Mouse (Mus musculus): ENCODE data around the gene Prss29. TPM values are rescaled to one million over a fixed set of nuclear protein-coding genes. Genes with fewer than 3 reads are reported as not detected.

Gene Prss29
- not detected in 2 replicates for polyA plus RNA-seq (2015; fragmentation: Nextera tagmentation; extraction: Ambion mirVana)

- 65% methylated on average over 5 of the region's 5 CpGs for WGBS (ENCODE audit: insufficient replicate concordance)
Measured at GRCm38 (mm10) chr17:25318354-25318753, at the start of gene Prss29. Gene Prss29, plus strand, starts transcription at chr17:25318654.

DNA sequence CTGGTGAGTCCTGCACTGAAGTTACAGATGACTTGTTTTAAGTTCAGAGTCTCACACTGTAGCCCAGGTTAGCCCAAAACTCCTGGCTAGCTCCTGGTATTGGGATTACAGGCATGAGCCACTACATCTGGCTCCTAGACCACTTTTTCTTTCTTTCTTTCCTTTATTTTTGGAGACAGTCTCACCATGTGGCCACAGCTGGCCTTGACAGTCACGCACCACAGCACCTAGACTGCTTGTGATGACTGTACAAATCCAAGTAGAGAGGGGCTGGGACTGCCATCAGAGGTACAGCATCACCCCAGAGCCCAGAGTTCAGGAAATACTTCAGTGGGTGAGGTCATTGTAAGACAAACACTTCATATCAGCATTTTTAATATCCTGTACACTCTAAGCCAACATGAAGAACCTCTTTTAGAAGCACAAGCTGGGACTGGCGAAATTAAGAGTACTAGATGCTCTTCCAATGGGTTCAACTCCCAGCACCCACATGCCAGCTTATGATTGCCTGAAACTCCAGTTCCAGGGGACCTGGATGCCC, 47.6 kb upstream of the Prss29 start:
- no peak for DNase-seq
- Histone ChIP-seq H3K27me3 (ENCODE audit: insufficient read depth, low read length) (no peaks in the 10 kb centered on the region), H3K9ac (replicated peaks) (0 out of 2 replicates have a peak overlapping the region, but pooled peaks have one; percentile 31), H3K27ac (ENCODE audit: low read depth) (no peak overlapping the region), H3K4me1 (ENCODE audit: insufficient read depth) (peaks cover 32% of the 10 kb centered on the region), H3K4me2 (ENCODE audit: low read depth, low read length) (peak overlapping the region; percentile 87; the same call in 1 of the 2 replicates), H3K4me3 (ENCODE audit: low read depth, low read length) (peak overlapping the region; percentile 83; the same call in 1 of the 2 replicates), H3K36me3 (replicated peaks; ENCODE audit: insufficient read depth, low read length) (peaks cover 37% of the 10 kb centered on the region), H3K9me3 (ENCODE audit: low read length) (no peaks in the 10 kb centered on the region)
- TF ChIP-seq EP300 (IDR thresholded peaks at IDR 0.05; ENCODE audit: low read depth), result no peak
- TF ChIP-seq CTCF (IDR thresholded peaks at IDR 0.05; ENCODE audit: low read depth), result no peak
- no peak for ATAC-seq
- WGBS (ENCODE audit: insufficient replicate concordance), result 81% methylated on average over 2 of the region's 2 CpGs

More at GRCm38 (mm10) chr17:25318354-25318753, at the start of gene Prss29:
- no peak for DNase-seq
- Histone ChIP-seq H3K36me3 (replicated peaks; ENCODE audit: insufficient read depth, low read length) (no peaks in the 10 kb centered on the region), H3K27ac (ENCODE audit: low read depth) (no peak within 1 kb of the TSS), H3K27me3 (ENCODE audit: insufficient read depth, low read length) (no peaks in the 10 kb centered on the region), H3K4me3 (ENCODE audit: low read depth, low read length) (no peak within 1 kb of the TSS), H3K9me3 (ENCODE audit: low read length) (no peaks in the 10 kb centered on the region), H3K9ac (replicated peaks) (no peak within 1 kb of the TSS), H3K4me2 (ENCODE audit: low read depth, low read length) (no peak within 1 kb of the TSS), H3K4me1 (ENCODE audit: insufficient read depth) (no peaks in the 10 kb centered on the region)
- no peak for ATAC-seq
- no peak for TF ChIP-seq EP300 (IDR thresholded peaks at IDR 0.05; ENCODE audit: low read depth)

DNA sequence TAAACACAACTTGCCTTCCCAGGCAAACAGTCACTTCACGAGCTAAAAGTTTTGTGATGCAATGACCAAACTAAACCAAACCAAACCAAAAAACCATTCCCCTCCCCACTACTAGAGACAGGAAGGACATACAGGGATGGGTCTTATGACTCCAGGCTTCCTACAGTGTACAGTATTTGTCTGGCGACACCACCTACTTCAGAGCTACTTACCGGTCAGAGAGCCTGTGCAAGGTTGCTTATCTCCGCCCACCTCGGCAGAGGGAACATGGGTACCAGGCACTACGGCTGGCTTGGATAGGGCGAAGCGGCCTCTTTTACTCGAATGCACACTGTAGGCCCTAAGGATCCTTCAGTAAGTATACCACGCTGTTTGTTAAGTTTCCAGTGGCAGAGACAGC, 46.1 kb upstream of the Prss29 start:
- Histone ChIP-seq H3K4me3 (ENCODE audit: low read depth, low read length) (peak overlapping the region; percentile 83), H3K9me3 (ENCODE audit: low read length) (no peaks in the 10 kb centered on the region), H3K4me1 (ENCODE audit: insufficient read depth) (peaks cover 32% of the 10 kb centered on the region), H3K4me2 (ENCODE audit: low read depth, low read length) (peak overlapping the region; percentile 87), H3K27me3 (ENCODE audit: insufficient read depth, low read length) (no peaks in the 10 kb centered on the region), H3K27ac (ENCODE audit: low read depth) (peak overlapping the region; percentile 99), H3K36me3 (replicated peaks; ENCODE audit: insufficient read depth, low read length) (peaks cover 23% of the 10 kb centered on the region), H3K9ac (replicated peaks) (peak overlapping the region; percentile 97)
- no peak for ATAC-seq
- WGBS (ENCODE audit: insufficient replicate concordance), result under 1% methylated on average over 10 of the region's 10 CpGs
- peak; percentile 46 for DNase-seq
- TF ChIP-seq CTCF (IDR thresholded peaks at IDR 0.05; ENCODE audit: low read depth), result no peak
- TF ChIP-seq EP300 (IDR thresholded peaks at IDR 0.05; ENCODE audit: low read depth), result no peak

- Histone ChIP-seq H3K4me1 (ENCODE audit: insufficient read depth) (peaks cover 32% of the 10 kb centered on the region), H3K9ac (replicated peaks) (peak overlapping the region; percentile 97), H3K4me3 (ENCODE audit: low read depth, low read length) (peak overlapping the region; percentile 83), H3K27me3 (ENCODE audit: insufficient read depth, low read length) (no peaks in the 10 kb centered on the region), H3K36me3 (replicated peaks; ENCODE audit: insufficient read depth, low read length) (peaks cover 15% of the 10 kb centered on the region), H3K9me3 (ENCODE audit: low read length) (no peaks in the 10 kb centered on the region), H3K27ac (ENCODE audit: low read depth) (peak overlapping the region; percentile 99), H3K4me2 (ENCODE audit: low read depth, low read length) (peak overlapping the region; percentile 87)
- ATAC-seq, result peak; percentile 83
- peak; percentile 90 for DNase-seq
- TF ChIP-seq CTCF (IDR thresholded peaks at IDR 0.05; ENCODE audit: low read depth) (no peak), EP300 (IDR thresholded peaks at IDR 0.05; ENCODE audit: low read depth) (no peak)
- WGBS (ENCODE audit: insufficient replicate concordance), result 3% methylated on average over 74 of the region's 92 CpGs
Measured at GRCm38 (mm10) chr17:25272951-25273705, 45.3 kb upstream of the Prss29 start.

DNA sequence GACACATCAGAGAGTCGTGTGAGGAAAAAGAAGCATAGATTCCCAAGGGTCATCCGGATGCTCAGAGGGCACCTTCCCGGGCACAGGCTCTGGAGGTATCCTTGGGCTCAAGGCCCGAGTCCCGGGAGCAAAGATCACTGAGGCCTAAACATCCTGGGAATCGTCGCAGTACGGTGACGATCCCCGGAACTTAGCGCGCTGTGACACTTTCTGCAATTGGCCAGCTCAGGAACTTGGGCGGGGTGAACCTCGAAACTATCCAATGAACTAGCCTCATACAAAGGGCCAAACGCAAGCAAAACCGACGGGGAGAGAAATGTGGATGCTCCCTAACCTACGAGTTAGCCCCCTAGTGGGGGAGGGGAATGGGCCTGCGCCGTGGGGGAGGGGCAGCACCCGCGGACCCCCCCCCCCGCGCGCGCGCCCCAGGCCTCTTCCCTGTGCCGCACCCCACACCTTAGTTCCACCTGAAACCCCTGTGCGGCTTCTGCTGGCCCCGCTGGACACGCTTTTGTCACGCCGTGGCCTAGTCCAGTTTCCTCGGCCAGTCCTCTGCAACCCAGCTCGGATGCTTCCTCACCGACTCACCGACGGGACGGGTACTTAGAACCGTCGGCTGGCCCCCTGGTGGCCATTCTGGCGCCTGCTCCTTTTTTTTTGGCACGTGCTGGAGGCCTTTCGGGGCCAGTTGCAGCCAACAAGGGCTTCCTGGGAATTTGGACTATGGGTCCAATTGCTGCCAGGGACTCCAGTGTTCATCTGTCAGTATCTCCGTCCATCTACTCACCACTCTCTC, 44.5 kb upstream of the Prss29 start:
- H3K36me3 ChIP-seq (replicated peaks; ENCODE audit: insufficient read depth, low read length), result peaks cover 7% of the 10 kb centered on the region
- peak overlapping the region; percentile 83 for H3K4me3 ChIP-seq (ENCODE audit: low read depth, low read length)
- WGBS (ENCODE audit: insufficient replicate concordance), result under 1% methylated on average over 42 of the region's 45 CpGs
- peak overlapping the region; percentile 87 for H3K4me2 ChIP-seq (ENCODE audit: low read depth, low read length)
- no peaks in the 10 kb centered on the region for H3K27me3 ChIP-seq (ENCODE audit: insufficient read depth, low read length)
- peak overlapping the region; percentile 99 for H3K27ac ChIP-seq (ENCODE audit: low read depth)
- no peaks in the 10 kb centered on the region for H3K9me3 ChIP-seq (ENCODE audit: low read length)
- peak; percentile 86 for ATAC-seq
- peak overlapping the region; percentile 97 for H3K9ac ChIP-seq (replicated peaks)
- H3K4me1 ChIP-seq (ENCODE audit: insufficient read depth), result peaks cover 32% of the 10 kb centered on the region
- peak; percentile 94 for DNase-seq
- TF ChIP-seq CTCF (IDR thresholded peaks at IDR 0.05; ENCODE audit: low read depth) (peak; percentile 85), EP300 (IDR thresholded peaks at IDR 0.05; ENCODE audit: low read depth) (peak; percentile 75; the same call in 1 of the 2 replicates)

Measured in liver, postnatal 0 days (tissue).